Mouse (Mus musculus) ovary, postnatal 14 days (tissue): ENCODE measurements at regions not wholly inside any gene's neighbourhood (a gene's known extent, or its start where the extent isn't known, plus 50 kb on each side); places are given as distances from the start of the nearest gene placed in this dataset.
"Not testable (repeated sequence)": the region's sequence is repeated elsewhere in the genome, so short reads cannot be mapped to it uniquely, and the experiment has no call there.

Source experiments
- DNase-seq: peaks from one replicate; pipeline ENCODE4 v3.0.0; 2022; ENCODE audit warnings: low spot score

DNA sequence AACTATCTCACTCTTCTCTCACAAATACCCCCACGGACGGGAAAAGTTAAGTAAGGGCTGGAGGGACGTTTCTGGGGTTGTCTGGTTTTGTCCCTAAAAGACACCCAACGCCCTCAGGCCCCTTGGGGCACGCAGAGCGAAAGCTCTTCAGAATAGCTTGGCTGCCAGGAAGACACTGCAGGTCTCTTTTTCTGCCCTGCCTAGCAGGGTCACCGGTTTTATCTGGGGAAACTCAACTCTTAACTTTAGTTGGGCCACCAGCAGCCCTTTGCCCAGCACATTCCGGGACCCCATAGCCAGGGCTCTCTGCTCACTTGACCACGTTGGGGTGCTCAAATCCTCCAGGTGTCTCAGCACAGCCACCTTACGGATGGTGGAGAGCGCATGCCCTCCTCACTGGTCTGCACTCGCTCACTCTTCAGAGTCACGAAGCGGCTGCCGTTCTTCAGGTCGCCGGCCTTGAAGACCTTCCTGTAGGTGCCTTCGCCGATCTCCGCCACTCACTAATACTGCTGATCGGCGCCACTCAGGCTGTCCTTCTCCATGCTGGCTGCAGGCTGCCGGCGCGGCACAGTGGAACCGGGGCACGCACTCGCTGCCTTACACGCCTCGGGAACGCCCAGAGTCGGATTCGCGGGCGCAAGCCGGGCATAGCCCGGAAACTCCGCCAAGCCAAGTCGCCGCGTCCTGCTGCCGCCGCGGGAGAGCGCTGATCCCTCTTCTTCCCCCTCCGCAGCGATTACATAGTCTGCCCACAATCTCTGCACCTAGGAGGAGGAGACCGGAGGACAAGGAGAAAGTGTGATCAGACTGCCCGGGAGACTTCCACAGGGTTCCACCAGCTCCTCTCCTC lies 83.0 kb downstream of the Ulbp1 start:
- DNase-seq, result peak; percentile 12

DNA sequence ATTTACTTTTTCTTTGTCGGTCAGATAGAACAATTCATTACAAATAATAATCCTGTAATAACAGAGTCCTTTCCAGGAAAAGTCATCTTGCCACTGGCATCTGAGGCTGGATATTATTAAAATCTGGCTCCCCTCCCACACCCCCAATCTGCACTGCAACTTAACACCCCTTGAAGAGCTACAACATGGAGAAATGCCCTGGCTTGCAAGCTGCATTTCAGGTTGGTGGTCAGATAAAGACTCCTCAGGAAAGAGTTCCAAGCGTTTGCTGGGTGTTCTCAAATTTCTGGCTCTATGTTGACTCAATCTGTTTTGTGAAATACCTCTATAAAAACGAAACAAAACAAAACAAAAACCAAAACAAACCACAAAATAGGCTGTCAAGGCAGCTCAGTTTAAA lies 114.6 kb downstream of the Ulbp1 start:
- DNase-seq, result not testable (repeated sequence)

DNA sequence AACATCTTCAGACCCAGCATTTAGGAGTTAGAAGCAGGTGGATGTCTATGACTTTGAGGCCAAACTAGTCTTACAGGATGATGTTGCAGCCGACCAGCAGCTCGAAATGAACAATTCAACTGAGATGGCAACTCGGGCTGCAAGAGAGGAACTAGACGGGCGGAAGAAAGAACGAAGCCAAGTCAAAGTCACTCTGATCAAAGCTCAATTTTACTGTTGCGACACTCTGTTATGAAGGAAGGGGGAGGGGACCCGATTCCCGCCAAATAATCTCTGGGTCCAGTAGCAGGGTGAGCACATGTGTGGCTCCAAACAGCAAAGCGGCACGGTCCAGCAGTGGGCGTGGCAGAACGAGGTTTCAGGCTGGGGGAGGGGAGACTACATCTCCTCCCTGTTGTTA lies 129.1 kb downstream of the Ulbp1 start:
- not testable (repeated sequence) for DNase-seq

DNA sequence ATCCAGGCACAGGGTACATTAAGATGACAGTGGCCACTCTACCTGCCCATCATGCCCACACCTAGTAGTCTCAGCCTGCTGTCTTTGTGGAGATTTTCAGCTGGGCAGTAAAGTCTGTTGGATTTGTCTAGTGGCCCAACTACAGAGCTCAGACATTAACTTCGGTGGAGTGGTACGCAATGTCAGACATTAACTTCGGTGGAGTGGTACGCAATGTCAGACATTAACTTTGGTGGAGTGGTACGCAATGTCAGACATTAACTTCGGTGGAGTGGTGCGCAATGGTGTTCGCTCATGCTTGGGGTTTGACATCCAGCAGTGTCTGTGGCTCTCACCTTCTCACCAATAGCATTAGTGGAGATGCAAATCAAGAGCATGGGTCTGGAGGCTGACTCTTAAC lies 129.7 kb downstream of the Ulbp1 start:
- DNase-seq, result not testable (repeated sequence)

DNA sequence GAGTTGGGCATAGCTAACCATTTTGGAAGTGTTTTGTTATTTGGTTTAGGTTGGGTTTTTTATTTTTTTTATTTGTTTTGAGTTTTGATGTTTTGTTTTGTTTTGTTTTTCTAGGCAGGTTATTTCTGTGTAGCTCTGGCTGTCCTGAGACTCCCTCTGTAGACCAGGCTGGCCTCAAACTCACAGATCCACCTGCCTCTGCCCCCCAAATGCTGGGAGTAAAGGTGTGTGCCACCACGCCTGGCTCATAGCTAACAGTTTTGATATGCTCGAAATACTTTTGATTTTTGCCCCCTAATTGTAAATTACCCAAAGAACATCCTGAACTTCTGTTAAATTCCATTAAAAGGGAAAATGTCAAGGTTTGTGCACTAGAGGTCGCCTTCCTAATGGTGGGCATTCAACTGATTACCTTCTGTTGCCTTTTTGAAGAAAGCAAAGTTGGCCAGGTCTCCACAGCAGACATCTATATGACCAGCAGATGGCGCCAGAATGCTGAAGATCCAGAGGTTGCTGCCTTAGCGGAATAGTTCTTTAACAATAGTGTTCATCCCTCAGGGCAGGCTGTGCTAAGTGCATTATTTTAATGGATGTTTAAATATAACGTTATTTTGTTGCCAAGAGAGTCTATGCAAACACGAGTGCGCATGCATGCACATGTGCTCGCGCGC lies 121.2 kb upstream of the Cnksr3 start:
- DNase-seq, result peak; percentile 70

DNA sequence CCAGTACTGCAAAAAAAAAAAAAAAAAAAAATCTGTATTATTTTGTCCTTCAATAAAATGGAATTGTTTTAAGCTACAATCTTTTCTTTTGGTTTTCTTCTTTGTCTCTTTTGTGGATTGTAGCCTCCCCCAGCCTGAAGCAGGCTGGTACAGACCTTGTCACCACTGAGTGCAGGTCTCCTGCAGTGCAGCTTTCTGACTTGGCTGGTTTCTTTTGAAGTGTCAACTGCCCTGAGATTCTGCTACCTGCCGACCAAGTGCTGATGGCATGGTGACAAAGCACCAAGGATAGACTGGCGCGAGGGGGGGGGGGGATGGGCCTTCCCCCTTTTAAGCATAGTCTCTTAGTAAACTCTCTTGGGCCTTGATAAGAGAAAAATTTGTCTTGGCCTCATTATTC lies 116.2 kb upstream of the Cnksr3 start:
- DNase-seq, result no peak

DNA sequence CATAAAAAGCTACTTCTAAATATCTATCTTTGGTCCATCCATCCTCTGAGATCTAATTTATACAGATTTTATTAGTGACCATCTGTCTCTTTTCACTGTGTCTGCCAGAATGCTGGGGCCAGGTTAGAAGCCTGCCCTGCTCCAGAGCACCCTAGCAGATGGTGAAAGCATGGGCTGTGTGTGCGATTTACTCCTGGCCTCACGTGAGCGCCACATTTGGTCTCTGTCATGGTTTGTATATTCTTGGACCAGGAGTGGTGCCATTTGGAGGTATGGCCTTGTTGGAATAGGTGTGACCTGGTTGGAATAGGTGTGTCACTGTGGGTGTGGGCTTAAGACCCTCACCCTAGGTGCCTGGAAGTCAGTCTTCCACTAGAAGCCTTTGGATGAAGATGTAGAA lies 115.0 kb upstream of the Cnksr3 start:
- not testable (repeated sequence) for DNase-seq

DNA sequence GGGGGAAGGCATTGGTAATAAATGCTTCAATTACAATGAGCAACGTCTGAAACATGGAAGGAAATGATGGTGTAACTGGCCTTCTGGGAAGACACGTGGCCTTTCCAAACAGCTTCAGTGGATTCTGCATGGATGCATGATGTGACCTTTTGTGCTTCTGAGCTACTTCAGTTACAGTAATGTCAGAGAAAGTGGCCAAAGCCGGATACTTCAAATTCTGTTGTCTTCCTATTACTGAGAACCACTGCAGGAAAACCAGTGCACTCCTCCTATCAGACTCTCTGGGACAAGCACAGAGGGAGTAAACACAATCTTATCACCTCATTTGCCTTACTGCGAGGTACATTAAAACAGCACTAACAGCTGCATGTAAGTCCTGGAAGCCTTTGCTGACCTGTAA lies 113.0 kb upstream of the Cnksr3 start:
- no peak for DNase-seq

DNA sequence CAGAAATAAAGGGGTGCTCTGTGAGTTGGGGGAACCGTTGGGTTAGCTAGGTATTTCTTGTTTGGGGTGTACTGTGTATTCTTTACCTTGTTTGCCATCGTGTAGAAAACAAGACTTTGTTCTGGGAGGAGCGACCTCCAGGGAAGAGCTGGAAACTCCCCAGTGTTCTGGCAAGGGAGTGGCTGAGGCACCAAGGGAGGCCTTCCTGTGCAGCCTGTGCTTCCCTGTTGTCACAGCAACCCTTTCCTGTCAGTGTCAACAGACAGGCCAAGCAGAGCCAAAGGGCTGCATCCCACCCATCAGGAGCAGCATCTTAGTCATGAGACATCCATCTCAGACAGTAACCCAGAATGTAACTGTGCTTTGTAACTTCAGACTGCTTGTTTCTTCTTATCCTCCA lies 111.2 kb upstream of the Cnksr3 start:
- no peak for DNase-seq

DNA sequence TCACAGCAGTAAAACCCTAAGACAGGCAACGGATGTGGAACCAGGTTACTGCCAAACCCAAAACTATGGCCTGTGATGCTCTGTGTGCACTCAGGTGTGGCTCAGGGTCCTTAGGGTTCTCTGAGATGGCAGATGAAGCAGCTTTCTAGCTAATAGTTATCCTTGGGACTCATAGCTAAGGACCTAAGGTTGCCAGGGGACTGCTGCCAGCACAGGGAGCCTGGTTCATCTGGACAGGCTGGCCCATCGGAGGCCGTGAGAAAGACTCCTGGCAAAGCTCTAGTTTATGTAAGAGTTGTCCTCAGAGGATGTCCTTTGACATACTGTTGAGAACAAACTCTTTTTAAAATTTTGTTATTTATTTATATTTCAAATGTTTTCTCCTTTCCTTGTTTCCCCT lies 97.9 kb upstream of the Cnksr3 start:
- no peak for DNase-seq

DNA sequence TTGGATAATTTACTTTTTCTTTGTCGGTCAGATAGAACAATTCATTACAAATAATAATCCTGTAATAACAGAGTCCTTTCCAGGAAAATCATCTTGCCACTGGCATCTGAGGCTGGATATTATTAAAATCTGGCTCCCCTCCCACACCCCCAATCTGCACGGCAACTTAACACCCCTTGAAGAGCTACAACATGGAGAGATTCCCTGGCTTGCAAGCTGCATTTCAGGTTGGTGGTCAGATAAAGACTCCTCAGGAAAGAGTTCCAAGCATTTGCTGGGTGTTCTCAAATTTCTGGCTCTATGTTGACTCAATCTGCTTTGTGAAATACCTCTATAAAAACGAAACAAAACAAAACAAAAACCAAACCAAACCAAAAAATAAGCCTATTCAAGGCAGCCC lies 93.8 kb upstream of the Cnksr3 start:
- not testable (repeated sequence) for DNase-seq

DNA sequence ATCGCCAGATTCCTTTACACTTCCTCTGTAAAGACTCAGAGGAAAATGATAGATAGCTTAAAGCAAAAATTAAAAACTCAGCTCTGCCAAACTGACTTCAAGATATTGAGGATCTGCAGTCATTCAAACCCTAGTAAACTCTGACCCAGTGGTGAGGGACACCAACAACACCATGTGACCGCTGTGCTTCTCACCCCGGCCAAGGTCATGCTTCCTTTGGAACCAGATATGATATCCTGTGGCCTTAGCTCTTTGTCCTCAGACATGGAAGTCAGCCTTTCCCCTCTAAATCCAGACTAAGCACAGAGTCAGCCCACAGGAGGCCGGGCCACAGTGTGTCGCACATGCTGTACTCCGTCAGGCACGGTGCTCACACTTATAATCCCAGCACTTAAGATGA lies 86.3 kb upstream of the Cnksr3 start:
- no peak for DNase-seq

DNA sequence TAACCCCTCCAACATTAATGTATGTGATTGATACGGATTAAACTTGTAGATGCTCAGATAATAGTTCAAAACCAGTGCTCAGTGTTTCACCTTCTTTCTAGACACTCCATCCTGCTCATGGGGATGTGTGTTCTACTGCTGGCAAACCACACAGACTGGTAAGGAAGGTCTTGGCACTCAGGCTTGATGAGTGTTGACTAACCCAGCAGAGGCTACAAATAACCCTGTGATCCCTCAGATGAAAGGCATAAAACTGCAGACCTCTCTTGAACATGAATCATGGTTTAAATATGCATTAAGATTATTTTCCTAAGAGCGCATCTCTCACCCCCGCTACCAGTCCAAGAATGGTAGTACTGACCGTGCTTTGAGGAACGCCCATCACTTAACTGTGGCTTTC lies 83.9 kb upstream of the Cnksr3 start:
- DNase-seq, result no peak

DNA sequence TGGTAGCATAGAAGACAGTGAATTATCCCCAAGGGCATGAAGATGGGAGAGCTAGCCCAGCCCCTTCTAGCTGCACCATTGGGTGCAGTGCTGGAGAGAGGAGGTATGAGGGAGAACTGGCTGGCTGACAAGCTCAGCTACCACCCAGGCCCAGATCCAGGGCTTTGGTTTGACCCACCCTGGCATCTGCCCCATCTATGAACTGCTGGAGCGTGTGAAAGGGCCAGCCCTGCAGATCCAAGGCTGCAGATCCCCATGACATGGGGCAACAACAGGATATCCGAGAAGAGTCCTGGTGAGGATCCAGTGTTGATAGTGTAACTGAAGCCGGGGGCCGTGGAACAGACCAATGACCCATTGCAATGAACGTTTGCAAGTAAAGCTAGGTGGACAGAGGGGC lies 81.2 kb upstream of the Cnksr3 start:
- DNase-seq, result no peak

DNA sequence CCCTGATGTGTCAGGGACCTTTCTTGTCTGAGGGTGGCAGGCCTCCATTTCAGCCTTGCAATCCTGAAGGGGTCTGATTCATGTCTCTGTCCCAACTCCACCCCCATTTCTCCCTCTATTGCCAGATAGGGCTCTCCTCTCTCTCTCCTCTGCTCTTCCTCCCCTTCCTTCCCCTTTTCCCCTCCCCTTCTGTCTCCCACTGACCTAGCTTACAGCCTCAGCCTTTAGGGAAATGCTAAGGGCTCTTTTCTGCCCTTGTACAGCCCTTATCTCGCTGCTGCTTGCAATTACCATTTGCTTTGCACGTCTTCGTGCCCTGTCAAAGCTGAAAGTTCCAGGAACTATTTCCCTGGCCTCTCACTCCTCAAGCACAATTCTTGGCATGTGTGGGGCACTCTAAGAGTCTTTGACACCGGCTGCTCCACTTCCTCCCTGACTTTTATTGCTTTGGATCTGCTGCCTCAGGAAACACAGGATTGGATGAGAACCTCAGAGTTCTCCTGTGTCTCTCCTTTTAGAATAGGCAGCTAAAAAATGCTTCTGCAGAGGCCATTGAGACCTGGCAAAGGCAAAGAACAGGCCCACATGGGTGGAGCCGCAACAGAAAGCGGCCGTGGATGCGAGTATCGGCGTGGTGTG lies 77.9 kb upstream of the Cnksr3 start:
- no peak for DNase-seq

DNA sequence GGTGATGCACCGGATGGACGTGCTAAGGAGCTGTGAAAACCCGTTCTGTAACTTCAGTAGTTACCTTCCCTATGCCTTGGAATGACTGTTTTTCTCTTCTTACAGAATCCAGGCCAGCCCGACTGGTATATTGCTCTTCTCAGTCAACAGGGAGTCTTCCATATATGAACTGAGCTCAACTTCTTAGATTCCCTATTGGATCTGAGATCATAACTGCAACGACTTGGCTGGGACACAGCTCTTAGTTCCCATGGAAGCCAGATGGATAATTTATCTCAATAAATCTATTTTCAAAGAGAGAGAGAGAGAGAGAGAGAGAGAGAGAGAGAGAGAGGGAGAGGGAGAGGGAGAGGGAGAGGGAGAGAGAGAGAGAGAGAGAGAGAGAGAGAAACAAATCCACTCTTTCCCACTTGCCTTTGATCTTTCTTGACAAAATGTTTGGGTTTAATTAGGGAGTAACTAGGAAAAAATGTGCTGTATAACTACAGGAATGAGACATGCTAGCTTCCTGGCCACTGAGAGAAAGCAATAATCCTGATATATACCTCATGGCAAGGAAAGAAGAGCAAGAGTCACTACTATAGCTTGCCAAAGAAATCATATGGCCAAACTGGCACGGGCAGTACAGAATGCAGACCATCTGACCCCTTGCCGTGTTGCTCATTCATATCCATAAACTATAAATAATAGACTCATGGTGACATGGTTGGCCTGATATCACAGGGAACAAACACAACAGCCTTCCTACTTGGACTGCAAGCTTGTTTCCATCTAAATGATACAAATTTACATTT lies 73.3 kb upstream of the Cnksr3 start:
- no peak for DNase-seq

DNA sequence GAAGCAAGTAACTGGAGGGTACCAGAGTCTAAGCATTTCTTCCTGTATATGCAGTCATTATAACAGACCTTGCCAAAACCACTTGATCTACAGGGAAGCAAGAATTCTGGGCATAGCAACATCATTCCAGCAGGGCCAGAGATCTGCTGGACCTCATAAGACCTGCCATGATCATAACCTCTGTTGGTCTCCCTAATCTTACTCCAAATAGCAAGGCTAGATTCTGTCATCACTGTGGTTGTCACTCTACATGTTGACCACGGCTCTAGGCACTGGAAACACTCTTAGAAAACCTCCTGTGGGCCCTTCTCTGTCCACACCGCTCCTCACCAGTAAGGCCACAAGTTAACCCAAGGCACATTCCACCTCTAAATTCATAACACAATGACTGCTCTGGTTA lies 68.4 kb upstream of the Cnksr3 start:
- no peak for DNase-seq

DNA sequence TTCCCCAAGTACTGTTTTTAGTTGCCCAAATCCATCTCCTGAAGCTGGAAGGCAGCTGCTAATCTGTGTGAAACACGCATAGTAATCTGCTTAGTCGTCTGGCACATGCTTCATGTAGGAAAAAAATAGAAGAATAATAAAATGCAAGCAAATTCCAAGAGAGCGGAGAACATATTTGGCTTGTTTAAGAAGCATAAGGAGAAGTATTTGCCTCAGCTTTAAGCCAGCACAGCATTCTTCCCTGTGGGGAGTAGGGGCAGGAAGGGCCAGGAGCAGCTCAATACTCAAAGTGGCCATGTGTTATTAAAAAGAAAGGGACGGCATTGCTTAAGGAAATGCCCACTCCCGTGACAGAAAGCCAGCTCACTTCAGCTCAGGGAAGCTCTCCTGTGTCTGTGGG lies 66.8 kb upstream of the Cnksr3 start:
- no peak for DNase-seq

DNA sequence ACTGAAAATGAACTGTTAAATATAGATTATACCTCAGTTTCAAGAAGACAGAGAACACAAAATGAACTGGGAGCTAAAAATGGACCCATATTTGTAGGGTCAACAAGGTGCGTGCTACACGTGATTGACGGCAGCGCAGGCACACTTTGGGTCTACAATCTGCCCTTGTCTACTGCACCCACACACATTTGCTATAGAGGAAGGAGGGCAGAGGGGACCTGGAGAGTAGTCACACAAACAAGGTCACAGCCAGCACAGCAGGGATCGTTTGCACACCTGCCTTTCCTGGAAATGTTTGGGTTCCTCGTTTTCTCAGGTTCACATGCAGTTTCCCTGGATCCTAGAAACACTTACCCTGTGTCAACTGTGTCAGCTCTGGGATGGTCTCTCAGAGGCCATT lies 63.3 kb upstream of the Cnksr3 start:
- no peak for DNase-seq

DNA sequence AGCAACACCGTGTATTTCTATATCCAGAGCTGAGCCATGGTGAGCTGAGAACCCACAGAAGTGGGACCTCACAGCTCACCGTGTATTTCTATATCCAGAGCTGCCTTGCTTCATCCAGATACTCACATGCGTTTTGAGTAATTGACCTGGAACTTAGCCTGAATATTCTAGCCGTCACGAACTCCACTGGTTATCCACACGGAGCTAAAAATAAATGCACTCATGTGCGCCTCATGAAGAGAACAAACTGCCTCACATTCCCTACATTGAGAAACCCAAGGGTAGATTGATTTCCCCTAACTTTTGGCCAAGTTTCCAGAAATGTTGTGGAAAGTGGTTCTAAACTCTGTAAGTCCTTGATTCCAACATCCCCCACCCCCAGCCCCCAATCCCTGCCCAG lies 62.4 kb upstream of the Cnksr3 start:
- DNase-seq, result no peak

DNA sequence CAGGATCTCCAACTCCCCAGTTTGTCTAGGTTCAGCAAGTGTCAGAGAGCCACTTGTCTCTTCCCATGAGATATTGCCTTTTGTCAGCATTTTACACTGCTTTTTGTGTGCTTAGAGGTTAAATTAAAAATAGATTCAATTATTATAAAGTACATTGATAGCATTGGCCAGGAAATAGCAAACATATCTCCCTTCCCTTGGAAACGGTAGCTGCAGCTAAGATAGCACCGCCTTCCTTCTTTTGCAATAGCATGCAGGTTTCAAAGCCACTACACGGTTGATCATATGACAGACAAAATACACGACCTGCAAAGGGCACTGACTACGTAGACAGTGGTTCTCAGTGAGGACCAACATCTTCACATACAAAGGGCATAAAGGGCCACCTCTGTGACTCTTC lies 59.1 kb upstream of the Cnksr3 start:
- no peak for DNase-seq

DNA sequence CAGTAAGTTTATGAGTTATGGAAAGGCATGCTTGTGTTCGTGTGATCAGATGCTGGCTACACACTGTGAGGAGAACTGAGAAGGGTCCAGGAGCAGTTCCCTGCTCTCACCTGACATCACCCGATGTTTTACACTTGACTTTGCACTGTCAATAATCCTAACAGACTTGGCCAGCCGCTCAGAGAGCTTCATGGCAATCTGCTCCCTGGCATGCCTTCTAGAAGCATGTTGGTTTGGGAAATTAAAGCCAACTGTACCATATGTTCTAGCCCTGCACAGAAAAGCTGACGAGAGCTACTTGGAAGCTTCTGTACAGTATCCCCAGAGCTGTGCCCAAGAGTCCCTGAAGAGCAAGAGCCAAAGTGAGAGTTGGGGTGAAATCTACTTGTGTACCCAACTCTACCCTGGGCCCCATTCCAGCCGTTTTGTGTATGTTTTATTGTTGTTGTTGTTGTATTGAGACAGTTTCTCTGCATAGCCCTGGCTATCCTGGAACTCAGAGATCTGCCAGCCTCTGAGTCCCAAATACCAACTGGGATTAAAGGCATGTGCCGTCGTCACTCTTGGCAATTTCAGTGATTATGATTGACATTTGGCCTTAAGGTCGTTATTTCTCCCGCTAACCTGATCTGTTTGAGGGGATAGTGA lies 56.5 kb upstream of the Cnksr3 start:
- no peak for DNase-seq
